Mouse (Mus musculus): Measurements from ENCODE around the gene Trmt10c. TPM values are rescaled to one million over a fixed set of nuclear protein-coding genes. Genes with fewer than 3 reads are reported as not detected.
A peak's percentile ranks its signal among the peaks of the same experiment; 100 is the strongest.

Gene Trmt10c
- total and polyA plus RNA-seq, 2 experiments from 2014 or later = 7.8 to 15.0 TPM

- WGBS = 96% methylated on average over 7 of the region's 7 CpGs
- DNase-seq (ENCODE audit: low spot score) (no peak), ATAC-seq (no peak)
- TF ChIP-seq CTCF (IDR thresholded peaks at IDR 0.05; ENCODE audit: low read depth) = no peak
- H3K9ac ChIP-seq (replicated peaks; ENCODE audit: low read length) = no peak overlapping the region
- H3K4me2 ChIP-seq (ENCODE audit: low read depth, low read length) = no peak overlapping the region
- H3K4me3 ChIP-seq (ENCODE audit: low read length) = no peak overlapping the region
- H3K36me3 ChIP-seq (ENCODE audit: insufficient read depth, low read length) = peaks cover 26% of the 10 kb centered on the region
- H3K27ac ChIP-seq = no peak overlapping the region
- H3K27me3 ChIP-seq (ENCODE audit: insufficient read depth, low read length) = no peaks in the 10 kb centered on the region
- no peaks in the 10 kb centered on the region for H3K4me1 ChIP-seq (ENCODE audit: insufficient read depth, low read length)
- no peaks in the 10 kb centered on the region for H3K9me3 ChIP-seq (ENCODE audit: low read length)
Measured at GRCm38 (mm10) chr16:56019660-56020059, 18.0 kb downstream of the Trmt10c start.

- Histone ChIP-seq H3K4me1 (ENCODE audit: insufficient read depth, low read length) (no peaks in the 10 kb centered on the region), H3K4me2 (ENCODE audit: low read depth, low read length) (no peak overlapping the region), H3K9me3 (ENCODE audit: low read length) (no peaks in the 10 kb centered on the region), H3K27ac (no peak overlapping the region), H3K9ac (replicated peaks; ENCODE audit: low read length) (no peak overlapping the region), H3K4me3 (ENCODE audit: low read length) (no peak overlapping the region), H3K36me3 (ENCODE audit: insufficient read depth, low read length) (peaks cover 19% of the 10 kb centered on the region), H3K27me3 (ENCODE audit: insufficient read depth, low read length) (no peaks in the 10 kb centered on the region)
- TF ChIP-seq CTCF (IDR thresholded peaks at IDR 0.05; ENCODE audit: low read depth) = no peak
- ATAC-seq = no peak
- 86% methylated on average over 7 of the region's 7 CpGs for WGBS
- no peak for DNase-seq (ENCODE audit: low spot score)
Measured at GRCm38 (mm10) chr16:56014076-56014475, 23.5 kb downstream of the Trmt10c start.

- DNase-seq (ENCODE audit: low spot score) (no peak), ATAC-seq (peak; percentile 67)
- no peak overlapping the region for H3K27ac ChIP-seq
- WGBS = 89% methylated on average over 10 of the region's 10 CpGs
- no peaks in the 10 kb centered on the region for H3K4me1 ChIP-seq (ENCODE audit: insufficient read depth, low read length)
- TF ChIP-seq CTCF (IDR thresholded peaks at IDR 0.05; ENCODE audit: low read depth) = no peak
- H3K9me3 ChIP-seq (ENCODE audit: low read length) = no peaks in the 10 kb centered on the region
- H3K9ac ChIP-seq (replicated peaks; ENCODE audit: low read length) = no peak overlapping the region
- H3K4me2 ChIP-seq (ENCODE audit: low read depth, low read length) = no peak overlapping the region
- H3K36me3 ChIP-seq (ENCODE audit: insufficient read depth, low read length) = peaks cover 10% of the 10 kb centered on the region
- H3K27me3 ChIP-seq (ENCODE audit: insufficient read depth, low read length) = no peaks in the 10 kb centered on the region
- H3K4me3 ChIP-seq (ENCODE audit: low read length) = no peak overlapping the region
Measured at GRCm38 (mm10) chr16:56012789-56013743, 24.6 kb downstream of the Trmt10c start.

- Histone ChIP-seq H3K4me2 (ENCODE audit: low read depth, low read length) (no peak overlapping the region), H3K27me3 (ENCODE audit: insufficient read depth, low read length) (no peaks in the 10 kb centered on the region), H3K9me3 (ENCODE audit: low read length) (no peaks in the 10 kb centered on the region), H3K9ac (replicated peaks; ENCODE audit: low read length) (no peak overlapping the region), H3K36me3 (ENCODE audit: insufficient read depth, low read length) (peaks cover 22% of the 10 kb centered on the region), H3K27ac (no peak overlapping the region), H3K4me3 (ENCODE audit: low read length) (no peak overlapping the region), H3K4me1 (ENCODE audit: insufficient read depth, low read length) (no peaks in the 10 kb centered on the region)
- WGBS = 98% methylated on average over 1 of the region's 1 CpGs
- no peak for ATAC-seq
- no peak for TF ChIP-seq CTCF (IDR thresholded peaks at IDR 0.05; ENCODE audit: low read depth)
- no peak for DNase-seq (ENCODE audit: low spot score)
Measured at GRCm38 (mm10) chr16:56008862-56009261, 28.8 kb downstream of the Trmt10c start.

- Histone ChIP-seq H3K27me3 (ENCODE audit: insufficient read depth, low read length) (no peaks in the 10 kb centered on the region), H3K4me1 (ENCODE audit: insufficient read depth, low read length) (no peaks in the 10 kb centered on the region), H3K36me3 (ENCODE audit: insufficient read depth, low read length) (peaks cover 22% of the 10 kb centered on the region), H3K9me3 (ENCODE audit: low read length) (no peaks in the 10 kb centered on the region), H3K4me3 (ENCODE audit: low read length) (no peak overlapping the region), H3K27ac (no peak overlapping the region), H3K4me2 (ENCODE audit: low read depth, low read length) (no peak overlapping the region), H3K9ac (replicated peaks; ENCODE audit: low read length) (no peak overlapping the region)
- TF ChIP-seq CTCF (IDR thresholded peaks at IDR 0.05; ENCODE audit: low read depth) = no peak
- 93% methylated on average over 11 of the region's 11 CpGs for WGBS
- DNase-seq (ENCODE audit: low spot score) (no peak), ATAC-seq (no peak)
Measured at GRCm38 (mm10) chr16:56006798-56007197, 30.8 kb downstream of the Trmt10c start.

- Histone ChIP-seq H3K27ac (no peak overlapping the region), H3K27me3 (ENCODE audit: insufficient read depth, low read length) (no peaks in the 10 kb centered on the region), H3K4me2 (ENCODE audit: low read depth, low read length) (no peak overlapping the region), H3K9ac (replicated peaks; ENCODE audit: low read length) (no peak overlapping the region), H3K9me3 (ENCODE audit: low read length) (no peaks in the 10 kb centered on the region), H3K4me3 (ENCODE audit: low read length) (no peak overlapping the region), H3K4me1 (ENCODE audit: insufficient read depth, low read length) (no peaks in the 10 kb centered on the region), H3K36me3 (ENCODE audit: insufficient read depth, low read length) (peaks cover 35% of the 10 kb centered on the region)
- no peak for DNase-seq (ENCODE audit: low spot score)
- no peak for ATAC-seq
- WGBS = 98% methylated on average over 2 of the region's 2 CpGs
- TF ChIP-seq CTCF (IDR thresholded peaks at IDR 0.05; ENCODE audit: low read depth) = no peak
Measured at GRCm38 (mm10) chr16:55994235-55994634, 43.4 kb downstream of the Trmt10c start.

GRCm38 (mm10) chr16:55990311-55990710 lies 47.3 kb downstream of the Trmt10c start:
- TF ChIP-seq CTCF (IDR thresholded peaks at IDR 0.05; ENCODE audit: low read depth) = no peak
- no peak overlapping the region for H3K27ac ChIP-seq
- no peak for DNase-seq (ENCODE audit: low spot score)
- H3K4me3 ChIP-seq (ENCODE audit: low read length) = no peak overlapping the region
- peaks cover 26% of the 10 kb centered on the region for H3K36me3 ChIP-seq (ENCODE audit: insufficient read depth, low read length)
- H3K27me3 ChIP-seq (ENCODE audit: insufficient read depth, low read length) = no peaks in the 10 kb centered on the region
- ATAC-seq = no peak
- 92% methylated on average over 4 of the region's 4 CpGs for WGBS
- no peak overlapping the region for H3K4me2 ChIP-seq (ENCODE audit: low read depth, low read length)
- no peaks in the 10 kb centered on the region for H3K9me3 ChIP-seq (ENCODE audit: low read length)
- H3K9ac ChIP-seq (replicated peaks; ENCODE audit: low read length) = no peak overlapping the region
- no peaks in the 10 kb centered on the region for H3K4me1 ChIP-seq (ENCODE audit: insufficient read depth, low read length)

All from hindbrain, postnatal 0 days (tissue).